Mouse (Mus musculus) neural tube, embryonic 13.5 days (tissue): ENCODE measurements around the gene Reep3. TPM values are rescaled to one million over a fixed set of nuclear protein-coding genes. Genes with fewer than 3 reads are reported as not detected.
A peak's percentile ranks its signal among the peaks of the same experiment; 100 is the strongest.

Source experiments
- ATAC-seq: fragments of 200-750 bp; cut with Nextera tagmentation; 2 replicates; pipeline ENCODE4 v1.8.0; 2017; ENCODE audit warnings: low read depth, mild to moderate bottlenecking, moderate TSS enrichment, moderate library complexity
- H3K27ac ChIP-seq: fragments of 300-500 bp; sonication (generic); replicated peaks from 2 replicates; pipeline ENCODE4 v1.5.1; 2015; ENCODE audit warnings: moderate library complexity, mild to moderate bottlenecking, inconsistent platforms
- H3K27me3 ChIP-seq: fragments of 300-500 bp; sonication (generic); 2 replicates; pipeline ENCODE4 v1.6.1; 2015; ENCODE audit warnings: mild to moderate bottlenecking, inconsistent platforms
- H3K36me3 ChIP-seq: fragments of 300-500 bp; sonication (generic); 2 replicates; pipeline ENCODE4 v1.6.1; 2015; ENCODE audit warnings: mild to moderate bottlenecking, inconsistent platforms
- H3K4me1 ChIP-seq: fragments of 300-500 bp; sonication (generic); replicated peaks from 2 replicates; pipeline ENCODE4 v1.6.1; 2015; ENCODE audit warnings: inconsistent platforms
- H3K4me2 ChIP-seq: fragments of 300-500 bp; sonication (generic); 2 replicates; pipeline ENCODE4 v1.6.1; 2015; ENCODE audit warnings: inconsistent platforms, mild to moderate bottlenecking, moderate library complexity
- H3K4me3 ChIP-seq: fragments of 300-500 bp; sonication (generic); 2 replicates; pipeline ENCODE4 v1.5.1; 2015; ENCODE audit warnings: mild to moderate bottlenecking, inconsistent platforms
- H3K9ac ChIP-seq: fragments of 300-500 bp; sonication (generic); 2 replicates; pipeline ENCODE4 v1.6.1; 2015; ENCODE audit warnings: moderate library complexity, mild to moderate bottlenecking, inconsistent platforms
- H3K9me3 ChIP-seq: fragments of 300-500 bp; sonication (generic); 2 replicates; pipeline ENCODE4 v1.6.1; 2016; ENCODE audit warnings: inconsistent platforms
- WGBS: fragments of 180-500 bp; shearing (Covaris S2); methylation state at CpG from one replicate; pipeline ENCODE4 v1.1.7; 2015; 5-methylcytosine and 5-hydroxymethylcytosine counted together
- polyA plus RNA-seq: library from polyadenylated mRNA; unstranded; fragments of >200 nt; fragmentation: Nextera tagmentation; extraction: Ambion mirVana; gene quantifications from 2 replicates; pipeline ENCODE4 v1.2.1, GENCODE M21; 2015

The Reep3 gene
- 54.6 and 61.1 TPM in 2 replicates for polyA plus RNA-seq

DNA sequence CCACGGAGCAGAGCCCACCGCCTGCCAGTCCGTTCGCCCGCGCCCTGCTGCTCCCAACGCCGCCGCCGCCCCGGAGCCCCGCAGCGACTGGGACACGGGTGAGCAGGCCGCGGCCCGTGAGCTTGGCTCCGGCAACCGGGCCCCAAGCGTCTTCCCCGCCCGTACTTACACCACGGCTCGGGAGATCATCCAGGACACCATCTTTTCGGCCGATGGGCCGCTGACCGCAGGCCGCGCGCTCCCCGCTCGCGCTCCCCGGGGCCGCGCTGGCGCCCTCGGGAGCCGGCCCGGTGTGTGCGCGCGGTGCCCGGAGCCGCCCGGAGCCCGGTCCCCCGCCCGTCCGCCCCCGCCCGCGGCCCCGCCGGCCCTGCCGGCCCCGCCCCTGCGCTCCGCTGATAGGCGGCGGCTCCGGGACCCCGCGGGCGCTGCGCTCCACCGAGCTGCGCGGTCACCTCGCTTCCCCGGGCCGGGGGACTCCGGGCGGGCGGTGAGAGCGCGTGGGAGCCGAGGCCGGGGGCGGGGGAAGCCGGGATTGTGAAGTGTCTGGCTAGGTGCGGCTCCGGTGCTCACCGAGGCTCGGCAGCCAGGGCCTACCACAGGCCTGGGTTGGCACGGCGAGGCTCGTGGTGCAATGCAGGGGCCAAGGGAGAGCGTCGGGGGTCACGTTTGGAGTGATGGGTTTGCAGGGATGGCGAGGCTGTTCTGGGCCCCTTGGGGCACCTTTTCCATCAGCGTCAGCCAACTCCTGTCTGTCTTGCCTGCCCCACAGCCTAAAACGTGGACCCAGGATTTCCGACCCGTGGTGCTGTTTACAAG, at the start of gene Reep3:
Gene Reep3 (minus strand): TSS at position 325 of the 816 bp plus-strand sequence.
- peaks cover 59% of the 10 kb centered on the region for H3K4me1 ChIP-seq
- under 1% methylated on average over 53 of the region's 97 CpGs for WGBS

DNA sequence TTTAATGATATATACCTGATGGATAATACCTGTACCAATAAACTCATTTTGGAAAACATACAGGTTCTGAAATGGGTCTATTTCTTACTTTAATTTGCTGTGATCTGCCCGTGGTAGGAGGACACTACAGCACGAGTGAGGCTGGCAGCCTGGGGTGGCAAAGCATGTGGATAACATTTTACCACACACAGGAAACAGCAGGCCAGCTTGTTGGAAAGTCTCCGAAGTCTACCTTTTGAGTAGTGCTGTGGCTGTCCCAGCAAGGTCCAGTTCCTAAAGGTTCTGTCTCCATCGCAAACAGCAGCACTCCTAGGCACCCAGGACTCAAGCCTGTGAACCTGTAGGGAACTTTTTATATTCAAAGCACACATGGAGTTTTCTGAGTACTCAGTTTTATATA, 48.9 kb upstream of the Reep3 start:
- Histone ChIP-seq H3K4me3 (no peak overlapping the region), H3K27me3 (no peaks in the 10 kb centered on the region), H3K4me2 (no peak overlapping the region), H3K9ac (no peak overlapping the region), H3K4me1 (peaks cover 10% of the 10 kb centered on the region; the same call in 1 of the 2 replicates), H3K36me3 (no peaks in the 10 kb centered on the region), H3K27ac (no peak overlapping the region), H3K9me3 (no peaks in the 10 kb centered on the region)
- 88% methylated on average over 4 of the region's 4 CpGs for WGBS
- no peak for ATAC-seq

More for the DNA sequence above, at the start of gene Reep3:
- peak; percentile 86 for ATAC-seq
- H3K9me3 ChIP-seq = no peaks in the 10 kb centered on the region
- peak within 1 kb of the TSS; percentile 70 for H3K4me2 ChIP-seq
- no peaks in the 10 kb centered on the region for H3K27me3 ChIP-seq
- peak within 1 kb of the TSS; percentile 70 for H3K4me3 ChIP-seq
- H3K9ac ChIP-seq = peak within 1 kb of the TSS; percentile 100
- no peaks in the 10 kb centered on the region for H3K36me3 ChIP-seq
- H3K27ac ChIP-seq = peak within 1 kb of the TSS; percentile 99

DNA sequence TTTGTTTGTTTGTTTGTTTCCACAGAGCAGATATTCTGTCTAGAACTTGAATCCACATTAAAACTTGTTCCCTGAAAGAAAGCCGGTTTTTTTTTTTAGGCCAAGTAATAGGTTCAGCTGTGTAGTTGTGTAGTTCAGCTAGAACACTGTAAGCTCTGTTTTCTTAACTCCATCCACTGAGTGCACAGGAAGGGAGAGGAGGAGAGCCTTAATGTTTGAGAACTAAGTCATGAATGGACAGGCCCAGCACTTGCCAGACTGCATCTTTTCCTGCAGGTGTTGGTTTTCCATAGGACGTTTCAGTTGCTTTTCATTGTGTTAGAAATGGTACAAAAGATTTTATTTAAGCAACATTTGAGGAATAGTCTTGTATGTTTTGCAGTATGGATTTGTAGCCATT, 47.5 kb upstream of the Reep3 start:
- H3K9me3 ChIP-seq = no peaks in the 10 kb centered on the region
- no peak overlapping the region for H3K27ac ChIP-seq
- H3K36me3 ChIP-seq = no peaks in the 10 kb centered on the region
- 54% methylated on average over 2 of the region's 2 CpGs for WGBS
- H3K4me3 ChIP-seq = no peak overlapping the region
- no peaks in the 10 kb centered on the region for H3K27me3 ChIP-seq
- H3K9ac ChIP-seq = no peak overlapping the region
- no peak overlapping the region for H3K4me2 ChIP-seq
- ATAC-seq = no peak
- H3K4me1 ChIP-seq = peaks cover 10% of the 10 kb centered on the region; the same call in 1 of the 2 replicates

DNA sequence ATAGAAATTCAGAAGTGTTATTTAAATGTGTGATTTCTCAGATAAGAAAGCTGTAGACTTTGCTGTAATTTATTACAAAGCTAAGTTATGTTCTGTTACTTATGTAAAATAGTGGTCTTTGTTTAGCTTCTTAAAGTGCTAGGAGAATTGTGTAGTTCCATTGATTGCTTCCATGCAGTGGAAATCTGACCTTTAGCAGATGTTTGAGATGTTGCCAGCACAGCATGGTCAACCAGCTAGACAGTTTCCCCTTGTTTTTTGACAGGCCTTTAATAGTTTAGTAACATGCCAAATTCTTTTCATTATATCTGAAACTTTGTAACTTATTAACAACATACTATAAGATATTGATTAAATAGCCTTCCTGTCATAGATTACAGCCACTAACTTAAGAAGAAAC, 46.9 kb upstream of the Reep3 start:
- no peak overlapping the region for H3K4me3 ChIP-seq
- ATAC-seq = no peak
- H3K9ac ChIP-seq = no peak overlapping the region
- H3K4me2 ChIP-seq = no peak overlapping the region
- no peaks in the 10 kb centered on the region for H3K36me3 ChIP-seq
- H3K27ac ChIP-seq = no peak overlapping the region
- peaks cover 10% of the 10 kb centered on the region; the same call in 1 of the 2 replicates for H3K4me1 ChIP-seq
- no peaks in the 10 kb centered on the region for H3K9me3 ChIP-seq
- no peaks in the 10 kb centered on the region for H3K27me3 ChIP-seq

DNA sequence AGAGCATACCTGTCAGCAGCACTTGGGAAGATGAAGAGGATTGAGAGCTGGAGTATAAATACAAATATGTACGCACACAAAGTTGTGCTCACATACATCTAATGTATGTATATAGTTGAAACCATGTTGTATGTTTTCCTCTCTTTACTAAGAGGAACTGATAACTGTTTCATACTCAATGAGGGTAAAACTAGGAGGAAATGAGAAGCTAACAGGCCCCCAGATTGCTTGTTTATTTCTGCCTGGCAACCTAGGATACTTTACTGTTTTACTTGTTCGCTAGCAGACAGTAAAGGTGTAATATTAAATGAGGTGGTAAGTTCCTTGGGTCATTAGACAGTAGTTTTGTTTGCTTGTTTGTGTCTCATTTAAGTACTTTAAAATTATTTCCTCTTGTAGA, 40.7 kb upstream of the Reep3 start:
- Histone ChIP-seq H3K4me1 (0 out of 2 replicates have a peak, but pooled peaks cover 8% of the 10 kb centered on the region), H3K27ac (no peak overlapping the region), H3K27me3 (no peaks in the 10 kb centered on the region), H3K4me3 (no peak overlapping the region), H3K9me3 (no peaks in the 10 kb centered on the region), H3K4me2 (no peak overlapping the region), H3K36me3 (no peaks in the 10 kb centered on the region), H3K9ac (no peak overlapping the region)
- 85% methylated on average over 2 of the region's 2 CpGs for WGBS
- no peak for ATAC-seq

DNA sequence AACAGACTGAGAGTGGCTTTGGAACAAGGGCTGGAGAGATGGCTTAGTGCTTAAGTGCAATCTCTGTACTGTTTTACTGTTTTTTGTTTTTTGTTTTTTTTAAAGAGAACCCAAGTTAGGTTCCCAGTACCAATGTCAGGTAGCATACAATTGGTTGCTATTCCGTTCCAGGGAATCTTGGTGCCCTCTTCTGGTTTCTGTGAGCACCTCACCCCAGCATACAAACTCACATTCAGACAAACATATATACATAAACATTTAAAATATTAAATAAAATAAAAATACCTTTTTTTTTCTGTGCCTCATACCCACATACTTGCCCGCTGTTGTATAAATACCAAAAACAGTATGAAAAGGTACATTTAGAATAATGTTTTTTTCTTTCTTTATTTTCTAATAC, 37.6 kb upstream of the Reep3 start:
- ATAC-seq = no peak
- H3K27me3 ChIP-seq = no peaks in the 10 kb centered on the region
- no peak overlapping the region for H3K9ac ChIP-seq
- no peaks in the 10 kb centered on the region for H3K36me3 ChIP-seq
- no peak overlapping the region for H3K4me2 ChIP-seq
- no peaks in the 10 kb centered on the region for H3K9me3 ChIP-seq
- H3K4me3 ChIP-seq = no peak overlapping the region
- H3K27ac ChIP-seq = no peak overlapping the region
- peaks cover 20% of the 10 kb centered on the region for H3K4me1 ChIP-seq
- WGBS = 93% methylated on average over 2 of the region's 2 CpGs

DNA sequence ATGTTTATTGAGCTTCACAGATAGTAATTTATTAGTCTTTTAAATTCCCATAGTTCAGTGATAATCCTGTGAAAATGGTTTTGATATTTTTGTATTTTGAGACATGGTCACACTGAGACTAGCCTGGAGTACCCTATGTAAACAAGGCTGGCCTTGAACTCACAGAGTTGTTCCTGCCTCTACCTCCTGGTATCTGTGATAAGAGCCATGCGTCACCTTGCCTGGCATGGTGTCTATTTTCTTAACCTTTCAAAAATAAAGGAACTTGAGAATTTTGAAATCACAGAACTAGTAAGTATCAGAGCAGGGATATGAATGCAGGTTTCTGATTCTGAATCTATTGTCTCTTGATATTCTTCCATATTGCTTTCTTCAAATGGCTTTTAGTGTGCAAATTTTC, 35.0 kb upstream of the Reep3 start:
- no peak overlapping the region for H3K9ac ChIP-seq
- WGBS = 84% methylated on average over 1 of the region's 1 CpGs

DNA sequence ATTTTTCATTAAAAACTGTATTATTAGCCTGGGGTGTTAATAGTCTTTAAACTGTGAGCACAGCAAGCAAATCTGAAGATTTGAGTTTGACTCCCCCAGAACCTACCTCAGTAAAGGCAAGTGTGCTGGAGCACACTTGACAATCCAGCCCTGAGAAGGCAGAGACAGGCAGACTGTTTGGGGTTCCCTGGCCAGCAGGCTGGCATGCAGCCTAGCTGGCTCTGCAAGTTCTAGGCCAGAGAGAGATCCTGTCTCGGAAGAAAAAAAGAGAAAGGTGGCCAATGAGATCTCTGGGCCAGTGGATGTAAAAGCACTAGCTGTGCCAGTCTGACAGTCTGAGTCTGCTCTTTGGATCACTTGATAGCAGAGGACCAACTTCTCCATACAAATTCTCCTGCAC, 32.8 kb upstream of the Reep3 start:
- H3K4me3 ChIP-seq = no peak overlapping the region
- H3K4me1 ChIP-seq = peaks cover 44% of the 10 kb centered on the region

More for the DNA sequence above, 35.0 kb upstream of the Reep3 start:
- H3K27me3 ChIP-seq = no peaks in the 10 kb centered on the region
- no peaks in the 10 kb centered on the region for H3K36me3 ChIP-seq
- no peaks in the 10 kb centered on the region for H3K9me3 ChIP-seq
- no peak overlapping the region for H3K4me3 ChIP-seq
- ATAC-seq = no peak
- no peak overlapping the region for H3K27ac ChIP-seq
- H3K4me2 ChIP-seq = no peak overlapping the region
- peaks cover 29% of the 10 kb centered on the region for H3K4me1 ChIP-seq

DNA sequence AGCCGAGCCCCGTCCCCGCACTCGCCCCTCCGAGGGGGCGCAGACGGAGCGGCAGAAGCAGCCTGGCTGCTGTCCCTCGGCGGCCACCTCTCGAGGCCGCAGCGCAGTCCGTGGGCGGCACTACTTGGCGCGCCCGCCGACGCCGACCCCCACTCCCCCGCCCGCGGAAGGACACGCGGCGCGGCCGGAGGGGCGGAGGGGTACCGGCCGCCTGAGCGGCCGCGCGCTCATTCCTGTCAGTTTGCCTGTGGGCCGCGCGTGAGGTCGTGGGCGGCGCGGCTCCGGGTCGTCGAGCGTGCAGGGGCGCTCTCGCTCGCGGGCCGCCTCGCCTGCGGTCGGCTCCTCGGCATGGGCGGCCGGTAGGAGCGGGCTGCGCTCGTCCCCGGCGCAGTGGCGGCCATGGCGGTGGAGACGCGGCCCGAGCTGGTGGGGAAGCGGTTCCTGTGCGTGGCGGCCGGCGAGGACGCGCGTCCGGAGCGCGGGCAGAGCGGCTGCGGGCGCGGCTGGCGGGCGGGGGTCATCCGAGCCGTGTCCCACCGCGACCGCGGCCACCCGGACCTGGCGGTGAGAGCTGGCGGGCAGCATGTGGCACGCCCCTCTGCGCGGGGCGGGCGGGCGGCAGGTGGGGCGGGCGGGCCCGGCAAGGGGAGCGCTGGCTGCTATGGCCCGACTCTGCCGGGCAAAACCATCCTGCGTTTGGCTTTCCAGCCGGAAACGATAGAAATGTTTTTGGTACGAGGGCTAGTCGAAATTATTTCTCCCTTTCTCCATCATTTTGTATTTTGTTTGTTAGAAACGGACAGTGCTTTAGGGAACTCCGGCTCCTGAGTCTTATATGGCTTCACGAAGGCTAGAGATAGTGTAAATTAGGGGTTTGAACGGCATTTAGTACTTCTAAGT, 30.4 kb upstream of the Reep3 start:
- under 1% methylated on average over 82 of the region's 115 CpGs for WGBS
- H3K9me3 ChIP-seq = no peaks in the 10 kb centered on the region
- no peaks in the 10 kb centered on the region for H3K36me3 ChIP-seq
- no peaks in the 10 kb centered on the region for H3K27me3 ChIP-seq
- peak overlapping the region; percentile 83 for H3K4me2 ChIP-seq
- ATAC-seq = peak; percentile 78
- H3K4me3 ChIP-seq = peak overlapping the region; percentile 89
- H3K4me1 ChIP-seq = peaks cover 67% of the 10 kb centered on the region
- H3K9ac ChIP-seq = peak overlapping the region; percentile 96
- peak overlapping the region; percentile 96 for H3K27ac ChIP-seq

More for the DNA sequence above, 32.8 kb upstream of the Reep3 start:
- Histone ChIP-seq H3K27me3 (no peaks in the 10 kb centered on the region), H3K9ac (no peak overlapping the region), H3K27ac (no peak overlapping the region), H3K4me2 (no peak overlapping the region), H3K36me3 (no peaks in the 10 kb centered on the region), H3K9me3 (no peaks in the 10 kb centered on the region)
- WGBS = 71% methylated on average over 1 of the region's 1 CpGs
- no peak for ATAC-seq

DNA sequence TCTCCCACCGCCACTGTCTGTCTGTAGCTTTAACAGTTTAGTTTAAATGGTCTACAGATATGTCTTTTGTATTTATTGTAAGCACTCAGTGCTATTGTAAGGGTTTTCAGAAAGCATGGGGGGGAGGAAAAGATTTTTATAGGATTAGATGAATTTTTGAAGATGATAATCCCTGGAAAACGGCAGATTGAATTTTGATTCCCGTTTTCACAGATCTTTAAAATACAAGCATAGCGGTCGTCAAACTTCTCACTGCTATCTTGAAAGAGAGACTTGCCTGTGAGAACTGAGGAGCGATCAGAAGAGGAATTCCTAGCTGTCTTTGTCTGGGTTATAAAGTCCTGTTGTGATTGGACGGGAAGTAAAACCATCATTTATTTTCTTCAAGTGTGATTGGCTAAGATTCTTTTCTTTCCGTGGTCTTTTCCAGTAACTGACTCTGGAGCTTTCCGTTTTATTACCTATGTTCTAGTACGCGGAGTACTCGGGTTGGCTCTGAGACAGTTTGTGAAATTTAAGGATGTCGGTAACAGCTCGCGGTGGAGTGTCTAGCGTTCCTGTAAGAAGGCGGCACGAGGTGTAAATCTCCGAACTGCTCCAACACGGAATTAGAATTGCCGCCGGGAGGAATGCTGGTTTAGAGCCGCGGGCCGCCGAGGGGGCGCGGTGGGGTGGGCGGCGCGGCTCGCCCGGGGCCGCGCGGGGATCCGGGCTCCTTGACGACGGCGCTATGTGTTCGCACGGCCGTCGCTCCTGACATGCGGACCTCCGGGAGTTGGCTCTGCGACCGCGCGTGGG, 29.5 kb upstream of the Reep3 start:
- peak overlapping the region; percentile 83 for H3K4me2 ChIP-seq
- no peaks in the 10 kb centered on the region for H3K36me3 ChIP-seq
- H3K27ac ChIP-seq = peak overlapping the region; percentile 96
- ATAC-seq = peak; percentile 82
- H3K9ac ChIP-seq = peak overlapping the region; percentile 96
- peak overlapping the region; percentile 89 for H3K4me3 ChIP-seq
- H3K27me3 ChIP-seq = no peaks in the 10 kb centered on the region
- H3K9me3 ChIP-seq = no peaks in the 10 kb centered on the region
- H3K4me1 ChIP-seq = peaks cover 74% of the 10 kb centered on the region
- WGBS = 1% methylated on average over 43 of the region's 50 CpGs

DNA sequence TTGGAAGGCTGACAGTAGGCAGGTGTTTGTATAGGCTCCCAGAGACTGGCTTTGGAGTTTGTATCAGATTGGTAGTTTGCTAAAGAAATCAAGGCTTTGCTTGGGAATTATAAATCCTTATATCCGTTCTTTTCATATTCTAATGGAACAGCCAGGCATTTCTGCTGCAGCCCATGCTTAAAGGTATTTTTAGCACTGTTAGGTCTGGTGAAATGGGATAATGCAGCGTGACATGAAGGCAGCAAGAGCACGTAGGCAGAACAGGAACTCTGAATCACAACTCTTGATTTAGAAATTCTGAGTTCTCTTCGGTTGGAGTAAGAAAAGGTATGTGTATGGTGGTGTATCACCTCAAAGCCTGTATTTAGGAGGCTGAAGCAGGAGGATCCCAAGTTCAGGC, 27.4 kb upstream of the Reep3 start:
- Histone ChIP-seq H3K4me2 (no peak overlapping the region), H3K4me3 (no peak overlapping the region), H3K27ac (no peak overlapping the region), H3K9me3 (no peaks in the 10 kb centered on the region), H3K27me3 (no peaks in the 10 kb centered on the region), H3K36me3 (no peaks in the 10 kb centered on the region), H3K9ac (no peak overlapping the region), H3K4me1 (peaks cover 74% of the 10 kb centered on the region)
- 72% methylated on average over 4 of the region's 4 CpGs for WGBS
- ATAC-seq = no peak
